Mouse (Mus musculus) heart, adult 11 months (tissue): ENCODE measurements around the gene Cryzl2.

Experiments used
- DNase-seq: peaks from one replicate; pipeline ENCODE4 v3.0.0; 2022

Gene Cryzl2

GRCm38 (mm10) chr1:157458421-157459208 is at the start of gene Cryzl2:
Gene Cryzl2 (plus strand): TSS chr1:157458577.
- peak; percentile 99 for DNase-seq

GRCm38 (mm10) chr1:157409648-157410047 is 48.7 kb upstream of the Cryzl2 start:
- no peak for DNase-seq

GRCm38 (mm10) chr1:157410937-157411336 is 47.4 kb upstream of the Cryzl2 start:
- no peak for DNase-seq

DNA sequence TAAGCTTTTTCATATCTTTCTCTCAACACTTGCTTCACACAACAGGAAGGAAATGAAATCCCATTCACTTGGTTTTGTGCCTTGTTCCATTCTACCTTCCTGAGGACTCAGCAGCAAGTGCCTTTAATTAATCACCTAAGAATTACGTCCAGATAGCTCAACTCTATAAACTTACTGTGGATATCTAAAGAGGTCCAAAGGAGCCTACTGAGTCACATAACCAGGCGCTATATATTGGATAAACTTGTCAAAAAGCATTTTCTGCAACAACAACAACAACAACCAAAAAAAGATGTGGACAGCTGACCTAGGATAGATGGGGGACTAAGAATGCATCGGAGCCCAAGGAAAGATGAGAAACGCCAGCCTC is 47.1 kb upstream of the Cryzl2 start:
- no peak for DNase-seq

DNA sequence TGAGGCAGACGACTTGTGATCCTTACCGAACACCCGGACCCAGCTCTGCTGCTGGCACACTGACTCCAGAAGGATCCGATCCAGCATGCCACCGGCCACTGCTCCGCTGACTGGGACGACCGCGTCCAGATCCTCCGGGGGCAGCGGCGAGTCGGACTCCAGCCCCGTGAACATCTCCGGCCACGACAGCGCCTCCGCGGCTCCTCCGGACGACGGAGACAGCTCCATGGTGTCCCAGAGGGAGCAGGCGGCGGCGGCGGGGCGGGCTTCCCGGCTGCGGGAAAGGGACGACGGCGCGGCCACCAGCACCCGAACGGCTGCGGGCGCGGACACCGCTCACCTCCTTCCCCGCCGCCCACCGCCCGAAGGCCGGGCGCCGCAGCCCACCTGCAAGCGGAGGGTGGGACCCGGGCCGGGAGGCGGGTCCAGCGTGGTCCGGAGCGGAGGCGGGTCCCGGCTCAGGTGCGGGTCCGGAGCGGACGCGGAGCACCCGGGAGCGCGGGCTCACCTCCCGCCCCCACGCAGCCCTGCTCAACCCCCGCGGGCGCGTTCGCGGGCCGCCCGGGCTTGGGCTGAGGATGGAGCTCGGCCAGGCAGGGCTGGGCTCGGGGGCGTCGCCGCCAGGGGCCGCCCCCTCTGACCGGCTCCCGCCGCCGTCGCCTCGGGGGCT is 46.5 kb upstream of the Cryzl2 start:
- peak; percentile 97 for DNase-seq

- peak; percentile 100 for DNase-seq
Observed at GRCm38 (mm10) chr1:157412454-157413369, 45.7 kb upstream of the Cryzl2 start, which contains the start of gene Rasal2. Gene Rasal2 (minus strand): TSS chr1:157412595.

- peak; percentile 91 for DNase-seq
Observed at GRCm38 (mm10) chr1:157415771-157416170, 42.6 kb upstream of the Cryzl2 start.

GRCm38 (mm10) chr1:157416628-157417027 is 41.7 kb upstream of the Cryzl2 start:
- peak; percentile 91 for DNase-seq

DNA sequence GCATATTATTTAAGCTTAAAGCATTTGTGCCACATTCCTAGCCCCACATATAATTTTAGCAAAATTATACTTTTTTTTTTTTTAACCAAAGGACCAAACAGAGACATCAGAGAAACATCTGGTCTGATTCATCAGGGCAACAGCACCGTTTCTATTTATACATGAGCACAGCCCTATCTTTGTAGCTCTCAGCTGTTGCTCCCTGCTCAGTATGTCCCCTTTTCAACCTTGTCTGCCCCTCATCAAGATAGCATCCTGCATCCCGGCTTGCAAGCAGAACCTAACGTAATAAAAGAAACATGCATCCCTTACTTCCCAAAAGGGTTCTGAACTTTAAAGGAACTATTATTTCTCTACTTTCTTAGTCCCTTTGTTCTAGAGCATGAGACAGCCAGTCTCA is 41.0 kb upstream of the Cryzl2 start:
- DNase-seq, result no peak

DNA sequence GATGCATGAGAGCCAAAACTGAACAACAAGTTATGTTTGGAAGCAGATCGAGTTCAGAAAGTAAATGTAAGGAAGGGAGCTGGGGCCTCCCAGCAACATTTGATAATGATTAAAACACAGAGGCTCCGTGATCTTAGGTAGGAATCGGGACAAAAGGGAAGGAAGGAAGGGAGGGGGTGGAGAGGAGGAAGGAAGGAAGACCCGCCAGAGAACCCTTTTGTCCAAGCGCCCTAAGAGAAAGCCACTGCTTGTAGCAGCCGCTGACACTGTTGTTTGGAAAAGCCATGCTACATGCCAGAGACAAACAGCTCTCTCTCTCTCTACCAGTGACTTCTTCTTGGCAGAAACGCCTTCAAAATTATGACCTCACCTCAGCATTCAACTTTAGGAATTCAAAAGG is 40.5 kb upstream of the Cryzl2 start:
- peak; percentile 98 for DNase-seq

- peak; percentile 94 for DNase-seq
Observed at GRCm38 (mm10) chr1:157425741-157426427, 32.5 kb upstream of the Cryzl2 start.

GRCm38 (mm10) chr1:157426933-157427332 is 31.4 kb upstream of the Cryzl2 start:
- peak; percentile 35 for DNase-seq

- peak; percentile 52 for DNase-seq
Observed at GRCm38 (mm10) chr1:157427604-157428003, 30.8 kb upstream of the Cryzl2 start.

DNA sequence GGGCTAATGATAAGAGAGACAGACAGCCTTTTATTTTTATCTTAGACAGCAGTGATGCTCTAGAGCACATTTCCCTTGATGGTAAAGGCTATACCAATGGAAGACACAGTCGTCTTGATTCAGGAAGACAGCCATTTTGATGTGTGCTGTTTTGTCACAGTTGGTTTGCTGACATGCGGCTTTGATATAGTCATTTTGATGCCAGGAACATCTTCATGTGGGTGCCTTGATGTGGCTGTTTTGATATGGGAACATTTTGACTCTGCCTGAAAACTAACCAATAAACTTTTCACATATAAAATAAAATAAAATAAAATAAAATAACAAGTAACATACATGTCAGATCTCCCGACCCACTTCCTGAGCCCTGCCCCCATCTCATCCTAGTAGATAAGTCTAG is 30.0 kb upstream of the Cryzl2 start:
- DNase-seq, result peak; percentile 41

DNA sequence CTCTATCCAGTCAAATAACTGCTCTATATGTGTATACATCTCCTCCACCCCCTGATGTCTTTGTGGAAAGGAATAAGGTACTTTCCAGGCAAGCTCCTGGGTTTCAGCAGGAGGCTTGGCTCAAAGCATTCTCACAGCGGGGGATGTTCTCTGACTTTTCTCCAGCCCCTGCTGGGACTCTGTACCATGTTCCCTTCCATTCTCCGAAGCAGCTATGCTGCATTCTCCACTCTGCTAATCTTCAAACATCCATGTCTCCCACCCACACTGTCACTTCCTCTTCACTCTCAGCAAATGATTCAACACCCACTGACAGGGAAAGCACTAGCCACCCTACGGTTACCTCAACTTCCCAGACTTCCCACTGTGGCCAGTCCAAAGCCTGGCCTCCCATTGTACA is 25.1 kb upstream of the Cryzl2 start:
- peak; percentile 87 for DNase-seq

- DNase-seq, result peak; percentile 87
Observed at GRCm38 (mm10) chr1:157434404-157434803, 24.0 kb upstream of the Cryzl2 start.

GRCm38 (mm10) chr1:157435926-157436325 is 22.5 kb upstream of the Cryzl2 start:
- DNase-seq, result peak; percentile 27

GRCm38 (mm10) chr1:157438290-157438689 is 20.1 kb upstream of the Cryzl2 start:
- DNase-seq, result peak; percentile 65

GRCm38 (mm10) chr1:157439101-157439500 is 19.3 kb upstream of the Cryzl2 start:
- peak; percentile 78 for DNase-seq

- peak; percentile 90 for DNase-seq
Observed at GRCm38 (mm10) chr1:157439973-157440641, 18.3 kb upstream of the Cryzl2 start.

- DNase-seq, result peak; percentile 99
Observed at GRCm38 (mm10) chr1:157443026-157443722, 15.2 kb upstream of the Cryzl2 start.
